Mouse (Mus musculus): Measurements from ENCODE around the gene Tle4.

DNA sequence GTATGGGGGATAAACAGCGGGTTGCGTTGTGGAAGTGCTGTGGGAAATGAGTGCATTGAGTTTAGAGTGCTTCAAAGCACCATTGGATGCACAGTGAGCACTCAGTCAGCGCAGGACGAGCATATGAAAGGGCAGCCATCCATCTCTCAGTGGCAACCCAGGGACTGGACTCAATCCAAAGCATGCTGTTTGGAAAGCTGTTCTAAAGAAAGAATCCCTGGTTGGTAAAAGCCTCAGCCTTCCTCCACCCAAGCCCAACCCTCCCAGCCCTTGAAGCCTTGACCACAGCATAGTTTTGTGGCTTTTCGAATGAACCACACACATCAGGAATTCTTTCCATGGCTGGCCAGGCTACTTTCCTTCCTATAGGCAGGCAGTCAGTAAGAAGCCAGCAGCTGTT is 181.0 kb downstream of the Tle4 start:
- TF ChIP-seq EP300 (IDR thresholded peaks at IDR 0.05; ENCODE audit: insufficient read depth, low read depth, low read length), result no peak
- TF ChIP-seq CTCF (IDR thresholded peaks at IDR 0.05), result no peak
- no peak for TF ChIP-seq POLR2A (IDR thresholded peaks at IDR 0.05; ENCODE audit: insufficient read depth, low read depth, low read length)

Data from heart, adult 2 months (tissue).